Mouse (Mus musculus) T-cell, adult 2 months (primary cell): ENCODE results near the gene Rpl18.

ENCODE experiments used
- DNase-seq: peaks from one replicate; pipeline ENCODE4 v3.0.0; 2022; ENCODE audit warnings: low spot score

Rpl18 gene

DNA sequence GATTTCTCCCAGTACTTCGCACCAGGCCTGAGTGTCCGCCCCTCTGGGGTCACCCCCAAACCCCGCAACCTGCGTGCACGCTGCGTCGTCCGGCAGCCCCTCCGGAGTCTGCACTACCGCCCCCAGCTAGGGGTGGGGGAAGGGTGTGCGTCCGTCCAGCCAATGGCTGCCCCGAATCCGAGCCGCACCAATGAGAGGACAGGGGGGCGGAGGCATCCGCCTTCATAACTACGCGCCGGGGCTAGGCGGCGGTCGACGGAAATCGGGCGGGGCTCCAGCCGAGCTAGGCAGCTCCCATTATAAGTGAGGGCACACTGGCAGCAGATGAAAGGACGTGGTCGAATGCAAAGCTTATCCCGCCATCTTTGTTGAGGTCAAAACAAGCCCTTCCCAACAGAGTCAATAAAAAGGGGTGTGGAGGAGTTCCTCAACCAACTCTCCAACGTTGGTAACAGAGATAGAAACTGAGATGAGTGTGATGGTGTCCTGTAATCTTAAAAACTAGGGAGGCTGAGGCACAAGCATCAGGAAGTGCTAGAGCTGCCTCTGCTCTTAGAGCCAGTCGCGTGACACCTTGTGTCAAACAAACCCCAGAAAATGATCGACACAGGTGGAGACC is at the start of gene Rpl18:
TSS of gene Rpl18 (plus strand) at position 368 of the 619 bp plus-strand sequence.
- peak; percentile 98 for DNase-seq

DNA sequence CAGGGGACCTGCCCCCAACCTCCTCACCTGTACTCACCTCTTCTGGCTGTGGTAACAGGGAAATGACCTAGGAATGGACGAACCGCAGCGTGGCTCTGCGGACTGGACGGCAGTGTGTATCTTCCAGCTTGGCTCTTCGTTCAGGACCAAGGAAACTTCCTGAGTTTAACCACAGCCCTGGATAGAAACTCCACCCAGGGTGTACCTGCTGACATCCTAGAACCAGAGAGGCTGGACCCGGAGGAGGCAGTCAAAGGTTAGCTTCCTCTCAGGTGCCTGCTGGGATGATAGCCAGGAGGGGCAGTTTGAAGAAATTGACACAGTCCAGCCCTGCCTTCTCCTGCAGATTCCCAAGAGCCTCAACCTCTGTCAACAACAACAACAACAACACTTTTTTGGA is 49.1 kb upstream of the Rpl18 start, which contains the start of gene Fut2:
TSS of gene Fut2 (minus strand) at position 234 of the 400 bp plus-strand sequence.
- no peak for DNase-seq

DNA sequence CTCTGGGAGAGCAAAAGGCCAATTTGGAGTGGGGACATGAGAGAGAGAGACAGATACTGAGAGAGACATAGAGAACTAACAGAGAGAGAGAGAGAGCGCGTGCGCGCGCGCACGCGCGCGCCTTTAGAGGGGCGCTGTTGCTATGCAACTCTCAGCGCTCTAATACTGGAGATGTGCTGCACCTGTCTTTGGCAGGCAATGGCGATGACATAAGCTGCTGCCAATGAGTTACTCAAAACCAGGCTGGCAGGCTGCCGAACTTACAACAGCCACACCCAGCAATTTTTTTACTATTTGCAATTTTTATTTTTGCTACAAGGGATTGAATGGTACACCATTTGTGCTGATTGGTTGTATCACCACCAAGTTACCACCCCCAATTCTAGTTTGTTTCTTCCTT is 47.5 kb upstream of the Rpl18 start:
- no peak for DNase-seq

DNA sequence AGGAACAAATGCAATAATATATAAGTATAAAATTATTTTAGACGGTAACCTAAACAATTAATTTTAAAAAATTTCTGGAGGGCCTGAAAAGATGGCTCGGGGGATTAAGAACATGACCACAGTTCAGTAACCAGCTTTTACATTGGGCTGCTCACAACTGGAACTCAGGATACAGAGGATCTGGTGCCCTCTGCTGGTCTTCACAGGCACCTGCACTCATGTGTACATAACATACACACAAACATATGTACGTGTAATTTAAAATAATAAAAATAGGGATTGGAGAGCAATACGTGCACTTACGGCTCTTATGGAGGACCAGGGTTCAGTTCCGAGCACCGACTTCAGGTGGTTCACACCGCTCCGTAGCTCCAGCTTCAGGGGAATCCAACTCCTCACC is 46.3 kb upstream of the Rpl18 start:
- DNase-seq, result no peak

DNA sequence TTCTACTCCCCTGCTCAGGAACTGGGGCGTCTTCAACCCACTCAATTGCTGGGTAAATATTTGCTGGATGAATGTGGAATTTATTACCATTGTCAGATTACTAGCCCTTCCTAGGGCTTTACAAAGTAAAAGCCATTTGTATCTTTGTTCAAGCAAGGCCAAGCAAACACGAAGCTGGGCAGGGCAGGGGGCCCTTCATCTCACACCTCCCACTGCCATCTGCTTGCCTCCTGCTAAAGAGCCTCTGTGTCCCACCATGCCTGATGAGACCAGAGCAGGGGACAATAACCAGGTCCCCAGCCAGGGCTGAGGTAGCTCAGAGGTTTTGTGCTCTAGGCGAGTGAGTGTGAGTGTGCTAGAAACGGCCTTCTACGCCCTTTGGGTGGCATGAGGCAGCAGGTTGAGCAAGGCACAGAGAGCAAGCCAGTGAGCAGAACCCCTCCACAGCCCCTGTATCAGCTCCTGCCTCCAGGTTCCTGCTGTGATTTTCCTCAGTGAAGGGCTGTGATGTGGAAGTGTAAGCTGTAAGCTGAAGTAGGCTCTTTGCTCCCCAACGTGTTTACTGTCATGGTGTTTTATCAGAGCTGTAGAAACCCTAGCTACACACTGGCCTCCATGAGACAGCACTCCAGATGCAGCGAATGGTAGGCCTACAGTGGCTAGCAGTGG is 37.5 kb upstream of the Rpl18 start:
- no peak for DNase-seq

DNA sequence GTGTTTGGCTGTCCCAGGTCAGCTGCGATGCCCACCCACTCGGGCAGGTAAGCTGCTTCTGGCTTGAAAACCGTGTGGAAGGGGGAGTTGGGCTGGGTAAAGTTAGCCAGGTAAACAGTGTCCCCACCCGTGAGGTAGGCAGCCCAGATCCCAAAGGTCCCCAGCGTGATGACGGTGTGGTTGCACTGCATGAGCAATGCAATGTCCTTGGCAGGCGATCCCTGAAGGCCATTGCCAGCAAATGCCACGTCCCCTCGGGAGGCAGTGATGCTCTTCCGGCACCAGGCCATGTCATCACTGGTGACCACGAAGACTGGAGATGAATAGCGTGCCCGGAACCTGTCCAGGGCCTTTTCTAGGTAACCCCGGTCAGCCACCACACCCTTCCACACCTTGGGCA is 36.7 kb upstream of the Rpl18 start:
- no peak for DNase-seq

DNA sequence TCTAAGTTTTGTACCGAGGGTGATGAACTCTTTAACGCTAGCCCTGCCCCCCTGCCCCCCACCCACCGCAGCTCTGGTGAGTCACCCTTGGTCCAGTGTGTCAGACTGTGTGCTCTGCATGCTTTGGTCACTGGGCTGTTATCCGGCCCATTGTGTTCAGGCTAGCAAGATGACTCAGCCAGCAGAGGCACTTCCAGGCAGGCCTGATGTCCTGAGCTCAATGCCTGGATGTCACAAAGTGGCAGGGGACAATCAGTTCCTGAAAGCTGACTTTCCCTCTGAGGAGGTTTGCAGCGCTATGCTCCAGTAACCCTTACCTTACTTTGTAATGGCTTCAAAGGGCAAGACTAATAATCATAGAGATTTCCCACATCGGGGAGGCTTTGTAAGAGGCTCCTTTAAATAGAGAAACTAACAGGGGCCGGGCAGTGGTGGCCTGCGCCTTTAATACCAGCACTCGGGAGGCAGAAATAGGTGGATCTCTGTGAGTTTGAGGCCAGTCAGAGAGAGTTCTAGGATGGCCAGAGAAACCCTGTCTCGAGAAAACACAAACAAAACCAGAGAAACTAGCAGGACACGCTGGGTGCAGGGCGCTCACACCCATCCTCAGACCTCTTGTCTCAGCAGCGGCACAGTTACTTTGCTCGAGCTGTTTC is 35.2 kb upstream of the Rpl18 start:
- DNase-seq, result no peak

DNA sequence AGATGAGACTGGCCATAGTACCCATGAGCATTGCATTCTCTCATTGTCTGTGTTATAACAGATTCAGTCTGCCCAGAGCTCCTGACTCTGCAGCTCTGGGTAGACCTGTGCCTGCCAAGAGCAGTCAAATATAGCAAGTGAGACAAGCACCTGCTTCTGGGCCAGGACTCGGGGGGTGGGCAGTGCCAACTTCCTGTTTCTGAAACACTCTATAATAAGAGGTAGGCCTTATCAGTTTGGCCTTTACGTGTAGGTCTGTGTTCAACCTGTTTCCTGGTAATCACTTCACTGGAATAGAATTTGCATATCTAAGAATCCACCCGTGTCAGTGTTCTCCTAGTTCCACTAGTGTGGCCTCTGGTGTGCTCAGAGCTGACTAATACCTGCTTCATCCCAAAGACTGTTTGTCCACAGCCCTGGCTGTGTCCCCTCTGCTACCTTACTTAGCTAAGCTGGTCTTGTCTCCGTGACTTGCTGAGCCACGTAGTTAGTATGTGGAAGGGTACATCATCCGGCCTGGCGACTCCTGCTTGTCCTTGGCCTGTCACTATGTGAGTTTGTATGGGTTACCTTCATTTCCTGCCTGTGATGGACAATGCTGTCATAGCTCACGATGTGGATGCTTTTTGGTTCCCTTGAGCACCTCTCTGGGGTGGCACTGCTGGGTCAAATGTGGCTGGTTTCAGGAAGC is 34.1 kb upstream of the Rpl18 start:
- no peak for DNase-seq

DNA sequence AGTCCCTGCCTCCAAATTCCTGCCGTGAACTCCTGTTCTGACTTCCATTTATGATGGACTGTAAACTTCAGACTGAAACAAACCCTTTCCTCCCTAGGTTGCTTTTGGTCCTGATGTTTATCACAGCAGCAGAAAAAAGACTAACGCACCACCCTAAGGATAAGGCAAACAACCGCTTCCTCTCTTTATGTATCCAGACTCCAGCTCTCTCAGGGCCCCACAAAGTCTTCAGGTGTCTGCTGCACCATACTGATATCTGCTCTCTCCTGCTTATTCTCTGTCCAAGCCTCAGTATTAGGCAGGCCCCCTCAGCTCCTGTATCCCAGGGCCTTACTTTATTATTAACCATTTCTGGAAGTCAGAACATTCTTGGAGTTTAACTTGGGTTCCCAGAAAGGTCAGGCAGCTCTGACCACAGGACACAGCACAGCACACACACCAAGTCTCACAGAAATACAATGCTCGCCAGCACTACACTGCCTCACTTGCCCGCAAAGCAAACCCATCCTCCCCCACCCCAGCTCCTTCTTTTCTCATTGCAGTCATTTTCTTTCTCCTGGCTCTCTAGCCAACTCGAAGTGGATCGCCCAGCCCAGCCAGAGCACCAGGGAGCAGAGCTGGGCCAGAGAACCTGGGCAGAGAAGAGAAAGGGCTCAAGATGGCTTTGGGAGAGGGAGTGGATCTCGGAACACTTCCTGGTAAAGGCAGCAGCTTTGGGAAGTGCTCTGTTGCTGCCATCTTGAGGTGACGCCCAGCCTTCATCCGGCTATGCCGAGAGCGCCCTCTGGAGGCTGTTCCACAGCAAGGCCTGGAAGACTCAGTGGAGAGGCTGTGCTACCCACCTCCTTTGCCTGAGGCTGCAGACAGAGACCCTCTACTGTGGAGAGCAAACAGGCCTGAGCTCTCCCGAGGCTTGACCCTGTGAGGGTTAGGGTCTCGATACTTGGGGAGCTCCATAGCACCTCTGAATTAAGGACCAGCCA is 32.8 kb upstream of the Rpl18 start:
- peak; percentile 78 for DNase-seq

DNA sequence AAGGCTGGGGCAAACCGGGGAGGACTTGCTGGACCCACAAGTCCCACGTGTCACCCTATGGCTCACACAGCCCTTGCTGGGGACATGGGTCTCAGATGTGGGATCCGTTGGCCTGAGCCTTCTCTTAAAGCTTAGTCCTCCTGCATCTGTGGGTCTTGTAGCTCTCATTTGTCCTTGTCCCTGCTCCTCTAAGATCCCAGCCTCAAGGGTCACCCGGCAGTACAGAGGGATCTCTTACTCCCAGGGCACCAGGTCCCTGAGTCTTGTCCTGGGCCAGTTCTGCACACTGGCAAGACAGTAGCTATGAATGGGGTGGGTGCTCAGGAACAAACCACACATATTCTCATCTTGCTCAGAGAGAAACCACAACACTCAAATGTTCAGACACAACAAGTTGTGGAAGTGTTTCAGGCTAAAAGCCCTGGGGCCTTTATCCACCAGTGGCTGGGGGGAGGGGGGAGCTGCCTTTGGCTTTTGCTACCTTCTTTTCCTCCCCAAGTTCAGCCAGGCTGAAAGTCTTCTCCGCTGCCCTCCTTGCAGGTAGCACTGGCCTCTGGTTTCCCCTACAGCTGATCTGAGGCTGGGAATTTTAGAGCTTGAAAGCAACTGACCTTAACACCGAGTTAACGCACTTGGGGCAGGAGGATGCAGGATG is 31.7 kb upstream of the Rpl18 start, which contains the start of gene Ntn5:
TSS of gene Ntn5 (plus strand) at position 627 of the 655 bp plus-strand sequence.
- peak; percentile 47 for DNase-seq

DNA sequence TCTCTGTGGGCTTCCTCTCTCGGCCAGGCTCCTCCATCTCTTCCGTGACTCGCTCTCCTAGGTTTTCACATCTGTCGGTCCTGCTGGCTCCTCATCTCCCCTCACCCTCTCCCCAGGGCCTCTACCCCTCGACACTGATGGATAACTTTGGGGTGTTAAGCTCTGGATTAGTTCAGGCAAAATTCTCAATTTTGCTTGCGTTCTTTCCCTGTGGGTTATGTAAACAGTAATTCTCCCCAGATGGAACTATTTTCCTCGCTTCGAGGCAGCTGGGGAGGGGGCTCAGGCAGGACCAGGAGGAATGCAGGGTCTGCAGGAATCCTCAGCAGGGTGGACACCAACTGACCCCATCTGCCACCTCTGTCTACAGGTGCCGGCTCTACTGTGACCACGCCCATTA is 29.4 kb upstream of the Rpl18 start:
- no peak for DNase-seq

DNA sequence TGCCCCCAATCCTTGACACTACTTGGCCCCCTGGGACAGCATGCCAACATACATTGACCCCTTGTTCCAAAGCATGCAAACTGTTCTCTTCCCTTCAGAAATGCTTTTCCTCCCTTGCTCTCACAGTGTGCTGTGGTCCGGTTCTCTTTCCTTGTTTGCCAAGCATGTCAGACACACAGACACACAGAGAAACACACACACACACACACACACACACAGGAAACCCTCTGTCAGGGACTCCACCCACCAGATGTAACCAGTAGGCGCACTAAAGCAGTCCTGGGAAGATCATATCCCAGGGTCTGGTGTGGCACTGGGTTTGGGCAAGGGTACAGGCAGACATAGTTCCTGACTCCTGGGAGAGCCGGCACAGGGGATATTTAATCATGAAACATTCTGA is 28.4 kb upstream of the Rpl18 start:
- DNase-seq, result no peak

DNA sequence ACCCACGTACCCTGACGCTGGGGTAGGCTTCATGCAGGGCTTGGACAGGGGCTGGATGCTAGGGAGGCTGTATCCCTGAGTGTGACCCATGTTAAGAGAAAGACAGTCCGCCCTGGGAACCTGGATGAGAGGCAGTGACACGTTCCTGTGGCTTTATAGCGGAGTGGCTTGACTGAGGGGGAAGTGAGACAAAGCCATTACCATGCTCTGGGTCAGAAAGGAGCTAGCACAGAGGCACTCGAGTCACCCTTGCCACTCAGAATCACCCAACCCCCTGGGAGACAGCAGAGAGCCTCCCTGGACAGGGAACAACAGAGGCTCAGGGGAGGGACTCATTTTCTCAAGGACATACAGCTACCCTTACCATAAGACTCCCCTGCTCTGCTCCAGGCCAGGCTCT is 26.2 kb upstream of the Rpl18 start:
- no peak for DNase-seq

DNA sequence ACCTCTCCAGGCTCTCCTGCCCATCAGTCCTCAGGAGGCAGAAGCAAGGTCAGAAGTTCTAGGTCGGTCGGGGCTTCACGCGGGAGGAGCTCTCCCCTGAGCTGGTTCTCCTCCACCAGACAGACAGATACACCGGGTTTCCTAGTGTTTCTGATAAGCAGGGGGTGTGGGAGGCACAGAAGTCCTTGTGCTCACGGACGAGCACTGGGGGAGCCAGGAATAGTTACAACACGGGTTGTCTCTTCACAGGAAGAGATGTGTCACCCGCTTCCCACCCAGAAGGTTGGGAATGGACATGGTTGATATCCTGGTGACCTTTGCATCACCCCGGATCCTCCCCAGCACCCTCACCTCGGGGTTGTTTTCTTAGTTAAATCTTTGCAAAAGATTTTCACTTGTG is 25.5 kb upstream of the Rpl18 start:
- no peak for DNase-seq

DNA sequence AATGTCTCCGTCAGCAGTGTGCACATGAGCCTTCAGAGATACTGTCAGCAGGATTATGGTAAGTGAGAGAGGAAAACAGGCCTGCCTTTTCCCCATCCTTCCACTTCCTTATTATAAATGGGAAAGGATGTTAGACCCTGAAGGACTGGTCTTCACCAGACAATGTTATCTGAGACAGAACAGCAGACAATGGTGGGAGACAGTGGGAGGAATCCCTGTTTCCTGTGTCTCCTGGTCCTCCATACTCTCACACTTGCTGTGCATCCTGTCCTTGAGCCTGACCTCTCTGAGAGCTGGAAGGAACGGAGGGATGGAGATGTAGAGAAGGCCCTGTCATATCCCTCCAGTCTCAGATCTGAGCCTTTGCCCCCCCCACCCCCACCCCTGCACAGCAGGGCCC is 22.9 kb upstream of the Rpl18 start:
- no peak for DNase-seq

DNA sequence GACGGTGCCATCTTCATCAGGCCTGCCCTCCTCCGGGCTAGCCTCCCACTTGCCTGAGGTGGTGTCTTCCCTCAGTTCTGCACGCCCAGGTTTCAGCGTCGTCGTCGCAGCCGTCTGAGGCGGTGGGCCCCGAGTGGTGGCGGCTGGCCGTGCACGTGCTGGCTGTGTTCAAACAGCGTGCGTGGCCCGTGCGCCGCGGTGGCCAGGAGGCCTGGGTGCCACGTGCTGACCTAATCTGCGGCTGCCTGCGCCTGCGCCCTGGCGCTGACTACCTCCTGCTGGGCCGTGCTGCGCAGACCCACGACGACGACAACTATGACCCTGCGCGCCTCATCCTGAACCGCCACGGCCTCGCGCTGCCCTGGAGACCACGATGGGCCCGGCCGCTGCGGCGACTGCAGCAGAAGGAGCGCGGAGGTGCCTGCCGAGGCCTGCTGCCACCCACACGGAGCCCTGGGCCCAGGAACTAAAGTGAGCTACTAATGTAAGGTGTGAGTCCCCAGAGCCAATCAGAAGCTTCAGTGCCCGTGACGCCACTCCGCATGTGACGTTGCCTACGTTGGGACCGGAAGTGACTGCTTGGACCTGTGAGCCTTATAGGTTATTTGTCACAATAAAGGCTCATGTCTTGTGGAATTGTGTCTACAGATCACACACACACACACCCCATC is 21.2 kb upstream of the Rpl18 start, which contains the start of gene Sec1:
TSS of gene Sec1 (minus strand) at position 482 of the 671 bp plus-strand sequence.
- DNase-seq, result no peak

DNA sequence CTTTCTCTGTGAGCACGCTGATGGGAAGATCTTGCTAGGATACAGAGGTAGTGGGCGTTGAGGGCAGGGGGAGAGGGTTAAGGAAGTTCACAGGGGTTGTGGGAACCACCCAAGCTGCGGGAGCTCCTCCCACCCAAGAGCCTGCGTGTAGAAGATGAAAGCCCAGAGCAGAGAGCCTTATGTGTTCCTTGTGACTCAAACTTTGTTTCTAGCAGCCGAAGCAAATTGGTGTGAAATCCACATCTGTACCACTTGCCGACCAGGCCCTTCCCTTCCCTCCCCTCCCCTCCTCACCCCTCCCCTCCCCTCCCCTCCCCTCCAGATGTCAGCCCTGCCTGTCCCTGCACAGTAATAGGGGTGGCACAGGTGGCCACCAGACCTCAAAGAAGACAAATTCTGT is 20.2 kb upstream of the Rpl18 start:
- peak; percentile 71 for DNase-seq

DNA sequence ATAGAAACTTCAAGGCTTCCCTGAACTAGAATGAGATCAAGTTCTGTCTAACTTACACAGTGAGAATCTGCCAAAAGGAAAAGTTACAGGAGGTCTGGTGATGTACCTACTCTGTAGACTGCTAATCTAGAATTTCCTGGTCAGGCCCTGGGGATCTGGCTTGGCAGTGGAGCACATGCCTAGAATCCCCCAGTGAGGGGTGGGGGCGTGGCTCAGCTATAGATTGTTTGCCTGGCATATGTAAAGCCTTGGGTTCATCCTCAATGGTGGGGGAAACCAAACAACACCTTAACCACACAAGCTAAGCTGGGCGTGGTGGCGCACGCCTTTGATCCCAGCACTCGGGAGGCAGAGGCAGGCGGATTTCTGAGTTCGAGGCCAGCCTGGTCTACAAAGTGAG is 17.4 kb upstream of the Rpl18 start:
- no peak for DNase-seq

DNA sequence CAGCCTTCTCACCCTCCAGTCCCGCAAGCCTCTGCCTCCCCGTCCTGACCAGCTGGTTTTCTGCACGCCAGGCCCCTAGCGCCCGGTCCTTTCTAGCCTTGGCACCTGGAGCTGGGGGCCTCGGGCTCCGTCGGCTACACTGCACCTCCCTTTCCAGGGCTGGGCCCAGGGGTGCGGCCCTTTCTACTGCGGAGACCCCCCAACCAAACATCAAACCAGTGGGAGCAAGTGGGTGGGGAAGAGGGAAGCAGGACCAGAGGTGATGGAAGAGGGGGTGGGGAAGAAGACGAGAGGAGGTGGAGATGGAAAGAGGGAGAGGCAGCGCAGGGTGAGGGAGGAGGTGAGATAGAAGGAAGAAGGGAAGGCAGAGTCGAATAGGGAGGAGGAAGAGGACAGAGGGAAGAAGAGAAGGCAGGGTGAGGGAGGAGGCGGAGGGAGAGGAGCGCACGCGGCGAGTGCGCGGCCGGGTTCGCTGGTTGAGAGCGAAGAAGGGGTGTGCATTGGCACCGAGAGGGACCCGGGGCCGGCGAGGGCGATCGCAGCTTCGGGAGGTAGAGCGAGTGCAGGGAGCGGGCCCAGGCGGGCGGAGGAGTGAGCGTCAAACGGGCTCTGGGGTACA is 15.6 kb upstream of the Rpl18 start, which contains the start of gene Car11:
TSS of gene Car11 (plus strand) at position 321 of the 619 bp plus-strand sequence.
- DNase-seq, result no peak
